Mouse (Mus musculus) lung, postnatal 36 days (tissue): ENCODE measurements at regions not wholly inside any gene's neighbourhood (a gene's known extent, or its start where the extent isn't known, plus 50 kb on each side); places are given as distances from the start of the nearest gene placed in this dataset.

Experiments used
- DNase-seq: peaks from one replicate; pipeline ENCODE4 v3.0.0; 2022; ENCODE audit warnings: mixed read lengths

- DNase-seq = no peak
Measured at GRCm38 (mm10) chr15:7697724-7698123, 112.9 kb upstream of the Gdnf start.

- peak; percentile 5 for DNase-seq
Measured at GRCm38 (mm10) chr15:7708836-7709235, 101.8 kb upstream of the Gdnf start.

DNA sequence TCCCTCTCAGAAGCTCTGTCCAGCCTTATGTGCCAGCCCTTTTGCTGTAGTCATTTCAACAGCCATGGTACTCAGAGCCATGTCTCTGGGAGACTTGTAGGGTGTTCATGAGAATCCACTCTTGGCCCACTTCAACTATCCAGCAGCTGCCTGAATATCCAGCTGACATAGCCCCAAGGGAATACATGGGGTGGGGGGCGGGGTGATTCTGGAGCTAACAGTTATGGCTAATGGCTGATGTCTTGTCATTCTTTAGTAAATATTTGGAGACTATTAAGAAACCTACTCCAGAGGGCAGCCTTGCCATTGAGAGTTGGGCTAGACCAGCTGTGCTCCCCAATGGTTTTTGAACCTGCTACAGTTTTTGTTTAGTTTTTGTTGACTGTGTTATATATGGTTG lies 96.0 kb upstream of the Gdnf start:
- DNase-seq = no peak

GRCm38 (mm10) chr15:7716188-7716587 lies 94.5 kb upstream of the Gdnf start:
- DNase-seq = no peak

DNA sequence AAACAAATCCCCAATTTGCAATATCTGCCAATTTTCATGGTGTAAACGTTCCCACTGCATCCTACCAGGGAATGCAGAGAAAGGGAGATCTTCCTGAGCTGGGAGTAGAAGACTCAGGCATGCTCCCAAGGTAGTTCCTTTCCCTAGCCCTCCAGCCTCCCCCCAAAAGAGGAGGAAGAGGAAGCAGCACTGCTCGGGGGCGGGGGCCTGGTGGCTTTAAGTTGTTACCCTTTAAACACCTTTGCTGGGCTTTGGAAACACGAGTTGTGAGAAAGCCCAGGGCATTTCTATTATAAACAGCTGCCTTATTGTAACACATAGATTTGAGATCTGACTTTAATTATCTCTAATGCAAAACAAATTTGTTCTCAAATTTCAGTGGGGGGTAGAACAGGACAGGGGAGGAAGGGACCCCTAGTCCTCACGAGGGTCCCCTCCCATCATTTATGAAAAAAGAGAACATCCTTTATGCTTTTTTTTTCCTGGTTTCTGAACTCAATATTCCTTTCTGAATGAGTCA lies 87.4 kb upstream of the Gdnf start:
- no peak for DNase-seq

GRCm38 (mm10) chr15:7723770-7724169 lies 86.9 kb upstream of the Gdnf start:
- DNase-seq = no peak

- no peak for DNase-seq
Measured at GRCm38 (mm10) chr15:7725505-7725904, 85.1 kb upstream of the Gdnf start.

- DNase-seq = no peak
Measured at GRCm38 (mm10) chr15:7747586-7747985, 63.1 kb upstream of the Gdnf start.

GRCm38 (mm10) chr15:7750441-7750840 lies 60.2 kb upstream of the Gdnf start:
- DNase-seq = no peak
